Mouse (Mus musculus) heart, embryonic 12.5 days (tissue): ENCODE measurements around the gene Gm10134. TPM values are rescaled to one million over a fixed set of nuclear protein-coding genes. Genes with fewer than 3 reads are reported as not detected.

Experiments
- ATAC-seq: fragments of 200-750 bp; cut with Nextera tagmentation; 2 replicates; pipeline ENCODE4 v1.8.0; 2017; ENCODE audit warnings: moderate TSS enrichment, moderate library complexity; ENCODE audit not compliant: insufficient number of reproducible peaks, low FRiP score
- H3K27ac ChIP-seq: fragments of 300-500 bp; sonication (generic); 2 replicates; pipeline ENCODE4 v1.5.1; 2016; ENCODE audit warnings: mild to moderate bottlenecking, moderate library complexity; ENCODE audit not compliant: poor library complexity, severe bottlenecking
- H3K27me3 ChIP-seq: fragments of 300-500 bp; sonication (generic); replicated peaks from 2 replicates; pipeline ENCODE4 v1.6.1; 2016; ENCODE audit warnings: mild to moderate bottlenecking, moderate library complexity
- H3K36me3 ChIP-seq: fragments of 300-500 bp; sonication (generic); 2 replicates; pipeline ENCODE4 v1.6.1; 2016; ENCODE audit warnings: mild to moderate bottlenecking, moderate library complexity
- H3K4me1 ChIP-seq: fragments of 300-500 bp; sonication (generic); replicated peaks from 2 replicates; pipeline ENCODE4 v1.6.1; 2016; ENCODE audit warnings: mild to moderate bottlenecking
- H3K4me2 ChIP-seq: fragments of 300-500 bp; sonication (generic); 2 replicates; pipeline ENCODE4 v1.6.1; 2016; ENCODE audit warnings: mild to moderate bottlenecking, moderate library complexity
- H3K4me3 ChIP-seq: fragments of 300-500 bp; sonication (generic); 2 replicates; pipeline ENCODE4 v1.5.1; 2016; ENCODE audit warnings: mild to moderate bottlenecking
- H3K9ac ChIP-seq: fragments of 300-500 bp; sonication (generic); 2 replicates; pipeline ENCODE4 v1.6.1; 2016; ENCODE audit warnings: mild to moderate bottlenecking, moderate library complexity
- H3K9me3 ChIP-seq: fragments of 300-500 bp; sonication (generic); replicated peaks from 2 replicates; pipeline ENCODE4 v1.6.1; 2016; ENCODE audit warnings: mild to moderate bottlenecking, moderate library complexity
- WGBS: fragments of 180-500 bp; shearing (Covaris S2); methylation state at CpG from one replicate; pipeline ENCODE4 v1.1.7; 2016; 5-methylcytosine and 5-hydroxymethylcytosine counted together
- polyA plus RNA-seq: library from polyadenylated mRNA; unstranded; fragments of >200 nt; fragmentation: Nextera tagmentation; extraction: Ambion mirVana; gene quantifications from 2 replicates; pipeline ENCODE4 v1.2.1, GENCODE M21; 2016

The Gm10134 gene
- polyA plus RNA-seq, 1 experiment from 2014 or later = not detected

DNA sequence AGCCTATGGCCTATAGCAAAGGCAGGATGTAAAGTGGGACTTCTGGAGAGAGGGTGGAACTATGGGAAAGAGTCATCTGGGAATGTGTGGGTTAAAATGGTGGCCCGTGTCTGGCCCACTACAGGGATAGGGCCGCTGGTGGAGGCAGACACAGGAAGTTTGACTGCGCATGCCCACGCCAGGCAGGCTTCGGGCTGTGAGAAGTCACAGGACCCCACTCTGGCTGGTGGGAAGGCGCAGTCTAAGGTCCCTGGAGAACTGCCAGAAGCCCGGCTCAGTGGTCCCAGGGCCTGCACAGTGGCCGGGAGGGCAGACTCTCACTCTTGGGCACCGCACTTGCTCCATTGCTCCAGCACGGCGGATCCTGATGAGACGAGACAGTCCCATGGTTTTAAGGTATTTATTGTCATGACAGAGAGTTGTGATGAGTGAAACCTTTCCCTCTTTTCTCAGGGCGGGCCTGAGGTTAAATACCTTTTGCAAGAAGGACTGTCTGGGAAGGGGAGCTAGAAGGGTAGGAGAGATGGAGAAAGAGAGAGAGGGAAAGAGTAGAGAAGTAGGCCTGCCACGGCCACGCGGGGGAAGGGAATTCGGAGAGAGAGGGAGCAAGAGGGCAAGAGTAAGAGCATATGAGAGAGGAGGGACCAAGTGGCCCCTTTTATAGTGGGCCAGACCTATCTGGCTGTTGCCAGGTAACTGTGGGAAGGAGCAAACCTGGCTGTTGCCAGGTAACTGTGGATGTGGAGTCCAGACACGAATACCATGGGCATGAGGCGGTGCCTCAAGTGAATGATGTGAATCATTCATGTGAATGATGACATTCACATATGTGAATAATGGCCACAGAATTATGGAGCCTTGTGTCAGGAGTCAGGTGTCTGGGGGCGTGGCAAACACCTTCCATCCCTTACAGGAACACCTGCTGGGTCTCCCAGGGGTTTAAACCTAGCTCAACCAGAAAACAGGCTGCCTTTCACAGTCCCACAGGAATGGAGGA, 26.4 kb upstream of the Gm10134 start:
- Histone ChIP-seq H3K9ac (no peak overlapping the region), H3K4me2 (no peak overlapping the region), H3K36me3 (no peaks in the 10 kb centered on the region), H3K27me3 (no peaks in the 10 kb centered on the region), H3K4me1 (no peaks in the 10 kb centered on the region), H3K4me3 (no peak overlapping the region), H3K27ac (no peak overlapping the region), H3K9me3 (no peaks in the 10 kb centered on the region)
- 70% methylated on average over 20 of the region's 20 CpGs for WGBS
- ATAC-seq = no peak

DNA sequence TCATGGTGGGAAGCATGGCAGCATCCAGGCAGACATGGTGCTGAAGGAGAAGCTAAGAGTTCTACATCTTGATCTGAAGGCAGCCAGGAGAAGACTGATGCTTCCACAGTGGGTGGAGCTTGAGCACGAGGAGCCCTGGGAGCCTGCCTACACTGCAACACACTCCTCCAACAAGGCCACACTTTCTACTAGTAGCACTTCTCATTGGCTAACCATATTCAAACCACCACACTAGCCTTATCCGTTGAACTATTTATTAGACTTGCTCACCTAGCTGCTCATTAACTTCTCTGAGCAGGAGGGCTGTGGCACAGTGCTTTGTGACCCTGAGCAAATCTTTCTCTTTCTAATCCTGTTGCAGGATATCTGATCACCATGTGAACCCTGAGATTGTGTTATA, 22.0 kb upstream of the Gm10134 start:
- H3K27ac ChIP-seq = no peak overlapping the region
- WGBS = 71% methylated on average over 2 of the region's 2 CpGs
- H3K36me3 ChIP-seq = no peaks in the 10 kb centered on the region
- no peak overlapping the region for H3K4me2 ChIP-seq
- no peak overlapping the region for H3K9ac ChIP-seq
- ATAC-seq = no peak
- H3K9me3 ChIP-seq = no peaks in the 10 kb centered on the region
- H3K4me1 ChIP-seq = no peaks in the 10 kb centered on the region
- no peaks in the 10 kb centered on the region for H3K27me3 ChIP-seq
- H3K4me3 ChIP-seq = no peak overlapping the region

DNA sequence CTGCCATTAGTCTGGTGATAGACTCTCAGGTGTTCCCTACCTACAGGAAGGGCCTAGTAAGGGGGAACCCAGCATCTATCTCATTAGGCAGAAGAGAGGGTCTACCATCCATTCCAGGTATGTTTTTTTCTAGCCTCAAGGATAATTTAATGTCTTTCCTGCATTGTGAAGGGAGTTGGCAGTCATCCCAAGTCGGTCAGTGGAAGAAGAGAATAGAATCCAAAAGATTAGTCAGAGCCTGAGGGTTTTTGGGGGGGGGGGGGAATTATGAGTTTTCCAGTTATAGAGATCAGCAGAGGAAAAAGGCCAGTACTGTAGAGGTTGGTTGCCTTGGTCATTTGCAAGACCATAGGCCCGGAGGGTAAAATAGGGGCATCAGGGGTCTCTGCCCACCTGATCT, 11.4 kb upstream of the Gm10134 start:
- no peak for ATAC-seq

DNA sequence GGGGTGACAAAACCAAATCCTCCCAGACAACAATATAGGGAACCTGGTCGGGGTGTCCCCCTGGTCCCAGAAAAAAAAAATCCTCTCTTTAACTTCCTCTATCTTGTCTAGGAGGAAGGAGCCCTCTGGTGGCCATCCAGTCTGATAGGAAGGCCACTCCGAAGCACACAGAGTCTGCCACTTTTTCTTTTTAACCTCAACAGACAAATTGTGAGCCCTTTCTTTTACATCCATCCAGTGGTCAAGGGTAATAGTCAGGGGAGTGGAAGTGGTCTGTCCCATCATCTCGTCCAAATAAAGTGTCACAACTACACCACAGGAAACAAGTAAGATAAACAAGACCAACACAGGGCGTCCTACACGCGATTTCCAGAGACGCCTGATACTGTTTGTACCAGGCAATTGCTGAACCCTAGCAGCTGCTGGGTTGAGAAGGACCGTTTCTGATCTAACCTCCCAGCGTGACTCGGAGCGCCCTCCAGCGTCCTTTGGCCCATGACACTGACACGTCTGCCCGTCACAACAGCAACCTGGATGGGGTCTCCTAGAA, 10.6 kb upstream of the Gm10134 start:
- no peak for ATAC-seq
- H3K4me2 ChIP-seq = no peak overlapping the region
- H3K27ac ChIP-seq = no peak overlapping the region
- 76% methylated on average over 14 of the region's 14 CpGs for WGBS
- H3K27me3 ChIP-seq = no peaks in the 10 kb centered on the region
- H3K36me3 ChIP-seq = no peaks in the 10 kb centered on the region
- no peaks in the 10 kb centered on the region for H3K4me1 ChIP-seq
- no peaks in the 10 kb centered on the region for H3K9me3 ChIP-seq
- H3K9ac ChIP-seq = no peak overlapping the region
- no peak overlapping the region for H3K4me3 ChIP-seq

More for the DNA sequence above, 11.4 kb upstream of the Gm10134 start:
- H3K9ac ChIP-seq = no peak overlapping the region
- H3K4me3 ChIP-seq = no peak overlapping the region
- H3K4me2 ChIP-seq = no peak overlapping the region
- no peak overlapping the region for H3K27ac ChIP-seq
- WGBS = 65% methylated on average over 2 of the region's 2 CpGs
- no peaks in the 10 kb centered on the region for H3K9me3 ChIP-seq
- H3K27me3 ChIP-seq = no peaks in the 10 kb centered on the region
- no peaks in the 10 kb centered on the region for H3K36me3 ChIP-seq
- no peaks in the 10 kb centered on the region for H3K4me1 ChIP-seq

DNA sequence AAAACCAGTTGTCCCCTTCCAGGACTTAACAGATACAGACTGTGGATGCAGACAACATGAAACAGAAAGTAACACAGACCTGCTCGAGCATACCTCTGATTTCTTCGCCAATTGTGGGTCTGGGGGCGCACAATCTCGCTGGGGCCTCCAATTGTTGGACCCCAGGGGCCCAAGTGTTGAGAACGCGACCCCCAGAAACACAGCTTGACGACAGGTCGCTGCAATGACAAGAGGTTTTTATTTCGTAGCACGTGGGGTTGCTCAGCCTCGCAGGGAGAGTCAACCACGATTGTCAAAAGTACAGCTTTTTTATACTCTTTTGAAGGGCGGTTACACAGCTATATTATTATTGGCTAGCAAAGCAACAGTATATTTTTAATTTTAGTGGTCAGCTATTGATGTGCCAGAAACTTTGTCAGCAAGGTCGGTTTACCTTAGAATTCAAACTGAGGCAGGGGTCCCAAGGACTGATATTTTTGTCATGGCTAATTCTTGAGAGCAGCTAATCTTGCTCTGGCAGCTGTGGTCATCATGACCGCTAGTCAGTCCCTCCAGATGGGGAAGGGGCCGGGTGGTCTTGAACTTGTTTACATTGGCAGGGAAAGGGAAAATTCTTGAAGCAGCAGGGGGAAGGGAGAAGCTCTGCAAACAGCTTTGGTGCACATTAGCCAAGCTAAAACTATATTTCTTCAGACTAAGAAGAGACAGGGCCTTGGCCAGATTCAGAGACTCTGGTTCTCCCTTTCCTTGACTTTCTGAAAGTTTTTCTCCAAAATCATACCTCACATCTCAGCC, 9.9 kb upstream of the Gm10134 start:
- no peak overlapping the region for H3K9ac ChIP-seq
- H3K27ac ChIP-seq = no peak overlapping the region
- H3K9me3 ChIP-seq = no peaks in the 10 kb centered on the region
- WGBS = 78% methylated on average over 16 of the region's 16 CpGs
- no peaks in the 10 kb centered on the region for H3K27me3 ChIP-seq
- H3K4me3 ChIP-seq = no peak overlapping the region
- no peak for ATAC-seq
- H3K36me3 ChIP-seq = no peaks in the 10 kb centered on the region
- no peak overlapping the region for H3K4me2 ChIP-seq
- H3K4me1 ChIP-seq = no peaks in the 10 kb centered on the region

DNA sequence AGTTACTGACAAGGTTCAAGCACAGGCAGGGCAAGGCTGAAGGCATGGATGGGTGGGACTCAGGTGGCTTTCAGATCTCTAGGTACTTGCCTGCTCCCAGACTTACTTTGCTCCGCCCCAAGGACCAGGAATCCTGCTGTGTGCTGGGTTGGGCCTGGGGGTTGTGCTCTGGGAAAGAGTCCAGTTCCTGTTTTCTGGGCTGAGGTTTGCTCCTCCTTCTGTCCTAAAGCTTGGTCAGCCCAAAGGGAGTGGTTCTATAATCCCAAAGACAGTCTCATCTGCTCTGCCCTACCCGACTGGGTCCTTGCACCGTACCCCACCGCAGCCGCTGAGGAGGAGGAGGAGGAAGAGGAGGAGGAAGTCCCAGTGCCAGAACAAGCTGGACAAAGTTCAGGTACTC, 9.2 kb upstream of the Gm10134 start, which contains the start of gene Gbgt1:
Gene Gbgt1 (plus strand): TSS at position 221 of the 400 bp plus-strand sequence.
- no peak within 1 kb of the TSS for H3K9ac ChIP-seq
- WGBS = 70% methylated on average over 5 of the region's 5 CpGs
- H3K9me3 ChIP-seq = no peaks in the 10 kb centered on the region
- no peak within 1 kb of the TSS for H3K4me2 ChIP-seq
- no peaks in the 10 kb centered on the region for H3K36me3 ChIP-seq
- no peak within 1 kb of the TSS for H3K4me3 ChIP-seq
- no peak within 1 kb of the TSS for H3K27ac ChIP-seq
- H3K4me1 ChIP-seq = no peaks in the 10 kb centered on the region
- no peak for ATAC-seq
- H3K27me3 ChIP-seq = no peaks in the 10 kb centered on the region

DNA sequence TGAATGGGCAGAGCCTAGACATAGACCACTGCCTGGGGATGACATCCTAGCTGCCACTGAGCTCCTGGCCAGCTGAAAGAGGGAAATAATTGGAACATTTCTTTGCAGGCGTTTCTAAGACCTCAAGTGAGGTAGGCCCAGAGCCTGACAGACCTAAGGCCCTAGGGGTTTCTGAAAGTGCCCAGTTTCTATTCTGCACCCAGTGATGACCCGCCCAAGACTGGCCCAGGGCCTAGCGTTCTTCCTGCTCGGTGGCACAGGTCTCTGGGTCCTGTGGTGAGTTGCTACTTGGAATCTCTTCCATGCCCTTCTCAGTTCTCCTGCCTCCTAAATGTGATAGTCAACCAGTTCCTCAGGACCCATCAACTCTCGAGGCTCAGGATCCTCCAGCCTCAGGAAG, 8.3 kb upstream of the Gm10134 start:
- no peak overlapping the region for H3K4me3 ChIP-seq
- WGBS = 84% methylated on average over 5 of the region's 5 CpGs
- H3K36me3 ChIP-seq = no peaks in the 10 kb centered on the region
- no peak overlapping the region for H3K27ac ChIP-seq
- H3K27me3 ChIP-seq = no peaks in the 10 kb centered on the region
- no peaks in the 10 kb centered on the region for H3K9me3 ChIP-seq
- H3K4me1 ChIP-seq = no peaks in the 10 kb centered on the region
- H3K9ac ChIP-seq = no peak overlapping the region
- H3K4me2 ChIP-seq = no peak overlapping the region
- ATAC-seq = no peak

DNA sequence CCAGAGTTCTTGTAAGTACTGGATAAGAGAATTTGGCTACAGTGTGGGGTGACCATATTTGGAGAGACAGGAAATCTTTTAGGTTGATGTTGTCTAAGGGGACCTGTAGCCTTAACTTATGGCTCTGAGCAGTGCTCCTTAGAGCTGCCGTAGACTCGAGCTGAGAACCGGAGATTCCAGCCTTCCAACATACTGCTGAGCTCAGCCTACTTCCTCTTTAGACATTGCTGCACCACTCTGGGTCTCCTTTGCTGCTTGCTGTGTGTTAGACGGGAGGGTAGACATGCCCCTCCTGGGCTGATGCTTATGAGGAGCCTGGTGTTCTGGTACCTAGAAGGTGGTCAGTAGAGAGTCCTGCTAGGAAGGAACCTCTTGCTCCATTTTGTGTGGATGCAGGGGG, 7.5 kb upstream of the Gm10134 start:
- no peaks in the 10 kb centered on the region for H3K4me1 ChIP-seq
- no peaks in the 10 kb centered on the region for H3K9me3 ChIP-seq
- H3K36me3 ChIP-seq = no peaks in the 10 kb centered on the region
- no peak overlapping the region for H3K4me2 ChIP-seq
- no peaks in the 10 kb centered on the region; the same call in 1 of the 2 replicates for H3K27me3 ChIP-seq
- H3K27ac ChIP-seq = no peak overlapping the region
- ATAC-seq = no peak
- WGBS = 74% methylated on average over 4 of the region's 4 CpGs
- H3K9ac ChIP-seq = no peak overlapping the region
- no peak overlapping the region for H3K4me3 ChIP-seq

DNA sequence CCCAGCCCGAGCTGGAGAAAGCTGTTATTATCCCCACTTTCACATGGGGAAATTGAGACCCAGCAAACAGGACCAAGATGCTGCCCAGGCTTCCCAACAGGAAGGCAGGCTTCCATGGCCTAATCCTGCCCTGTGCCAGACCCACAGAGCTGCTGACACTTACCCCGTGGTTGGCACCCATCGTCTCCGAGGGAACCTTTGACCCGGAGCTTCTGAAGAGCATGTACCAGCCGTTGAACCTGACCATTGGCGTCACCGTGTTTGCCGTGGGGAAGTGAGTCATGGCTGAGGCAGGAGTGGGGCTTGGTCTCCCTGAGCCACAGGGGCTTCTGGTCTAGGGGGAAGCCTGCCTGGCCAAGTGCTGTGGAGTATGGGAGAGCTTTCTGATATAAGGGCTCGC, 2.9 kb upstream of the Gm10134 start:
- ATAC-seq = no peak
- H3K9me3 ChIP-seq = no peaks in the 10 kb centered on the region

DNA sequence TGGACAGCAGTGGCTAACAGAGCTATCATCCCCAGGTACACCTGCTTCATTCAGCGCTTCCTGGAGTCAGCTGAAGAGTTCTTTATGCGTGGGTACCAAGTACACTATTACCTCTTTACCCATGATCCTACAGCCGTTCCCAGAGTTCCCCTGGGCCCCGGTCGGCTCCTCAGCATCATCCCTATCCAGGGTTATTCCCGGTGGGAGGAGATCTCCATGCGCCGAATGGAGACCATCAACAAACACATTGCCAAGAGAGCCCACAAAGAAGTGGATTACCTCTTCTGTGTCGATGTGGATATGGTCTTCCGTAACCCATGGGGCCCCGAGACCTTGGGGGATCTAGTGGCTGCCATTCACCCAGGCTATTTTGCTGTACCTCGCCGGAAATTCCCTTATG, 1.2 kb upstream of the Gm10134 start:
- Histone ChIP-seq H3K9ac (no peak overlapping the region), H3K4me3 (no peak overlapping the region), H3K9me3 (no peaks in the 10 kb centered on the region), H3K36me3 (no peaks in the 10 kb centered on the region), H3K4me1 (no peaks in the 10 kb centered on the region), H3K4me2 (no peak overlapping the region), H3K27me3 (peaks cover 2% of the 10 kb centered on the region; the same call in 1 of the 2 replicates), H3K27ac (no peak overlapping the region)
- WGBS = 84% methylated on average over 13 of the region's 13 CpGs
- ATAC-seq = no peak

More for the DNA sequence above, 2.9 kb upstream of the Gm10134 start:
- WGBS = 80% methylated on average over 10 of the region's 10 CpGs
- no peak overlapping the region for H3K4me3 ChIP-seq
- no peak overlapping the region for H3K4me2 ChIP-seq
- H3K27me3 ChIP-seq = no peaks in the 10 kb centered on the region; the same call in 1 of the 2 replicates
- no peak overlapping the region for H3K27ac ChIP-seq
- no peaks in the 10 kb centered on the region for H3K36me3 ChIP-seq
- no peaks in the 10 kb centered on the region for H3K4me1 ChIP-seq
- no peak overlapping the region for H3K9ac ChIP-seq

DNA sequence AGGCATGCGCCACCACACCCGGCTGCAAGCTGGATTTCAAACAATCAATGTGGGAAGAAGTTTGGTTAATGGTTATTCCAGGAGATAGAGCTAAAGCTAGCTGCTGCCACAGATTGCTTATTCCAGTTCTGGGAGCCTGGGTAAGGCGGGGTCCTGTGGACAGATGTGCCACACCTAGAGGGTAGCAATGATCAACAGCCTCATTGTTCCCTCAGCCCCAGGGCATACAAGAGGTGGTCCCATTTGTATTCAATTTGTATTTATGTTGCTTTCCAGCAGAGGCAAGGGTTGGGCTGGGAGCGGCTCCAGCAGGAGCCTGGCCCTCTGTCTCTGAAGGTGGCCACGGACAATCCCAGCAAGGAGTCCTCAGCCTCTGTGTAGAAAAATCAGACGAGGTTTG, 396 bp downstream of the Gm10134 start:
- no peaks in the 10 kb centered on the region for H3K4me1 ChIP-seq
- no peaks in the 10 kb centered on the region for H3K36me3 ChIP-seq
- H3K27ac ChIP-seq = no peak overlapping the region
- no peak overlapping the region for H3K4me2 ChIP-seq
- no peak overlapping the region for H3K9ac ChIP-seq
- H3K4me3 ChIP-seq = no peak overlapping the region
- ATAC-seq = no peak
- peaks cover 9% of the 10 kb centered on the region; the same call in 1 of the 2 replicates for H3K27me3 ChIP-seq
- WGBS = 78% methylated on average over 6 of the region's 6 CpGs
- H3K9me3 ChIP-seq = no peaks in the 10 kb centered on the region
